Mouse (Mus musculus) stomach, embryonic 14.5 days (tissue): ENCODE data around the gene Slc16a1. TPM values are rescaled to one million over a fixed set of nuclear protein-coding genes. Genes with fewer than 3 reads are reported as not detected.

ENCODE experiments used
- ATAC-seq: fragments of 200-750 bp; cut with Nextera tagmentation; 2 replicates; pipeline ENCODE4 v1.8.0; 2017; ENCODE audit warnings: low read depth, moderate TSS enrichment; ENCODE audit not compliant: insufficient number of reproducible peaks, insufficient read depth, low FRiP score
- H3K27ac ChIP-seq: fragments of 300-500 bp; sonication (generic); 2 replicates; pipeline ENCODE4 v1.5.1; 2014; ENCODE audit warnings: mild to moderate bottlenecking, low read length, moderate library complexity, mixed read lengths
- H3K27me3 ChIP-seq: fragments of 300-500 bp; sonication (generic); 2 replicates; pipeline ENCODE4 v1.6.1; 2014; ENCODE audit warnings: low read length, control low read depth, mixed read lengths; ENCODE audit not compliant: control insufficient read depth, insufficient read depth
- H3K36me3 ChIP-seq: fragments of 300-500 bp; sonication (generic); 2 replicates; pipeline ENCODE4 v1.6.1; 2014; ENCODE audit warnings: mild to moderate bottlenecking, control low read depth, low read length, moderate library complexity, mixed read lengths; ENCODE audit not compliant: control insufficient read depth, insufficient read depth
- H3K4me1 ChIP-seq: fragments of 300-500 bp; sonication (generic); 2 replicates; pipeline ENCODE4 v1.6.1; 2014; ENCODE audit warnings: low read length, control low read depth, mixed read lengths; ENCODE audit not compliant: control insufficient read depth, insufficient read depth
- H3K4me2 ChIP-seq: fragments of 300-500 bp; sonication (generic); replicated peaks from 2 replicates; pipeline ENCODE4 v1.6.1; 2014; ENCODE audit warnings: low read depth, low read length, control low read depth
- H3K4me3 ChIP-seq: fragments of 300-500 bp; sonication (generic); 2 replicates; pipeline ENCODE4 v1.5.1; 2014; ENCODE audit warnings: low read depth, low read length, control low read depth
- H3K9ac ChIP-seq: fragments of 300-500 bp; sonication (generic); replicated peaks from 2 replicates; pipeline ENCODE4 v1.6.1; 2014; ENCODE audit warnings: low read depth, mild to moderate bottlenecking, control low read depth, low read length, moderate library complexity, mixed read lengths
- H3K9me3 ChIP-seq: fragments of 300-500 bp; sonication (generic); 2 replicates; pipeline ENCODE4 v1.6.1; 2016; ENCODE audit warnings: low read depth, low read length, control low read depth; ENCODE audit not compliant: control insufficient read depth
- WGBS: fragments of 180-500 bp; shearing (Covaris S2); extraction: QIAGEN DNeasy Blood & Tissue Kit; methylation state at CpG from one replicate; pipeline ENCODE4 v1.1.7; 2014; 5-methylcytosine and 5-hydroxymethylcytosine counted together
- polyA plus RNA-seq: library from polyadenylated mRNA; unstranded; fragments of >200 nt; fragmentation: Nextera tagmentation; extraction: Ambion mirVana; gene quantifications from 2 replicates; pipeline ENCODE4 v1.2.1, GENCODE M21; 2014

Gene Slc16a1
- polyA plus RNA-seq, 1 experiment from 2014 or later = 23.8 TPM

DNA sequence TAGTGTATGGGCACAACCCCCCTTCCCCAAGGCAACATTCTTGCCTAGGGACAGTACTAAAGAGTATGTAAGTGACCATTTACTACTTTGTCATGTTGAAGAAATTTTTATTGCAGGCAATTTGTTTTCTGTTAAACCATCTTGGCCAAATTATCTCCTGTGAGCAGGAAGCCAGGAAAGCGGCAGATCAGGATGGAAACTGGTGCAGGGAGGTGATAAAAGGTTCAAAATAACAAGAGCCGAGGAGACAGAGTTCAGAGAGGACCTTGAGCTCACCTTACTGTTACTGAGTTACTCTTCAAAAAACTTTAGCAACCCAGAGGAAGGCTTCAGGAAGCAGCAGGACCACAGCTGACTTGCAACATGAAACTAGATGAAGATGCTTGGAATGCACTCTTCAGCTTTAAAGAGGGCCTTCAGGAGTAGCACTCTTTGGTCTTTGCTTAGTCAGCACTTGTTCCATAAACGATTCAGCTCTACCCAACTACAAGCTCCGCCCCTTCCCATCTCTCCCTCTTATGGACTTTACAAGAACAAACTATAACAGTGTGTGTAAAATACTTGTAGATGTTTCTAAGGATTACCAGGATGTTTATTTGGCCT is 5.8 kb upstream of the Slc16a1 start:
- Histone ChIP-seq H3K9me3 (no peaks in the 10 kb centered on the region), H3K36me3 (no peaks in the 10 kb centered on the region), H3K27ac (no peak overlapping the region), H3K4me2 (no peak overlapping the region), H3K9ac (no peak overlapping the region), H3K4me1 (0 out of 2 replicates have a peak, but pooled peaks cover 2% of the 10 kb centered on the region), H3K27me3 (no peaks in the 10 kb centered on the region), H3K4me3 (no peak overlapping the region)
- 72% methylated on average over 4 of the region's 4 CpGs for WGBS
- no peak for ATAC-seq

DNA sequence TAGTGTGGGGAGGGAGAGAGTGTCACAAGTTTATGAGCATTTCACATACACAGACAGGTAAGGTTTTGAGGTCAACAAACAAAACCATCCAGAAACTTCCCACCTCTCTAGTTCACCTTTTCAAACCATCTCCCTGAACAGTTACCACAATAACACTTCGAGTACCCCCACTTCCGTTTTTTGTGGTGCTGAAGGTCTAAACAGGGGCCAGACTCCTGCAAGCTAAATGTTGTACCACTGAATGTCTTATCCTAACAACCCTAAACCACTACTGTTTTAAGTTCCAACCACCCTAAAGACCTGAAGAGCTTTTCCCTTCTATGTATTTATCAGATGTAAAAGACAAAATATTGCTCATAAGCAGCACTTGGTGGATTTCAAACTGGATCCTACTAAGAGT is 2.0 kb upstream of the Slc16a1 start:
- no peak for ATAC-seq
- Histone ChIP-seq H3K4me2 (no peak overlapping the region), H3K36me3 (no peaks in the 10 kb centered on the region), H3K9me3 (no peaks in the 10 kb centered on the region), H3K4me1 (0 out of 2 replicates have a peak, but pooled peaks cover 2% of the 10 kb centered on the region), H3K4me3 (no peak overlapping the region), H3K27me3 (no peaks in the 10 kb centered on the region), H3K27ac (no peak overlapping the region), H3K9ac (no peak overlapping the region)
- WGBS = 92% methylated on average over 2 of the region's 2 CpGs

DNA sequence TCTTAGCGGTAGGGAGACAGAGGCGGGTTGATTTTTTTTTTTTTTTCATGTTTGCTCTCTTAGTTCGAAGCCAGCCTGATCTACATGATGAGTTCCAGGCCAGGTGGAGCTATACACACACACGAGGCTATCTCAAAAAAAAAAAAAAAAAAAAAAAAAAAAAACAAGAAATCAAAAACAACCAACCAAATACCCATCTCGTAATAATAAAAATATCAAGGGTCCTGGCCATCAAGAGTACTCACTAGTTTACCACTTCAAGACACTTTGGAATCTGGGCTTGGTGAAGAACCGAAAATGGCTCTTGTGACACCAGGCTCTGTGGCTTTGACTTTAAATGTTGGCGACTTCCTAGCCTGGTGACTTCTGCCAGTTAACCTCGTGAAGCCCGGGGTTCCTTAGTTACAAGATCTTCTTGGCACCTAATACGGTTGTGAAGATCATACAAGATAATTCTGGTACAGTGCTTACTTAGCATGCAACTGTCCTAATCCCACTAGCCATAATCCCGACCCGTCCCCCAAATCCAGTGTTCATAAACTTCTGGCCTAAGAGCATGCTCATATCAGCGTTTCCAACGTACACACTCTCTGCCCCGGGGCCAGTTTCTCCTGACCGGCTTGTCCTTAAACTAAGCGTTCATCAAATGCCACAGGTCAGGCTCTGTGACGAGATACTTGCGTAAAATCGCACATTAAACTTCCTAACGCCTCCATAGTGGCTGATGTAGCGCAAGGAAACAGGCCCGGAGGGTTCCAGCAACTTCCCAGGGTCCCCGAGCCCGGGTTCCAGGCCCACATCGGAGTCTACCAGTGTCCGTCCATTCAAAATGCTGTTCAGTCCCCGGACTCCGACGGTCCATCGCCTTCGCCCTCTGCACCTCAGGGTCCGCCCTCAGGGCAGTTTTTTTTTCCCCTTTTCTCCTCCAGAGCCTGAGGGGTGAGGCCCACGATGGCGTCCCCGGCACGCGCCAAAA is 753 bp upstream of the Slc16a1 start:
- Histone ChIP-seq H3K9me3 (no peaks in the 10 kb centered on the region), H3K27ac (peak overlapping the region; percentile 0; the same call in 1 of the 2 replicates), H3K27me3 (no peaks in the 10 kb centered on the region), H3K4me2 (peak overlapping the region; percentile 93), H3K36me3 (no peaks in the 10 kb centered on the region), H3K4me3 (peak overlapping the region; percentile 52), H3K4me1 (0 out of 2 replicates have a peak, but pooled peaks cover 2% of the 10 kb centered on the region), H3K9ac (peak overlapping the region; percentile 51)
- no peak for ATAC-seq
- 12% methylated on average over 38 of the region's 38 CpGs for WGBS

DNA sequence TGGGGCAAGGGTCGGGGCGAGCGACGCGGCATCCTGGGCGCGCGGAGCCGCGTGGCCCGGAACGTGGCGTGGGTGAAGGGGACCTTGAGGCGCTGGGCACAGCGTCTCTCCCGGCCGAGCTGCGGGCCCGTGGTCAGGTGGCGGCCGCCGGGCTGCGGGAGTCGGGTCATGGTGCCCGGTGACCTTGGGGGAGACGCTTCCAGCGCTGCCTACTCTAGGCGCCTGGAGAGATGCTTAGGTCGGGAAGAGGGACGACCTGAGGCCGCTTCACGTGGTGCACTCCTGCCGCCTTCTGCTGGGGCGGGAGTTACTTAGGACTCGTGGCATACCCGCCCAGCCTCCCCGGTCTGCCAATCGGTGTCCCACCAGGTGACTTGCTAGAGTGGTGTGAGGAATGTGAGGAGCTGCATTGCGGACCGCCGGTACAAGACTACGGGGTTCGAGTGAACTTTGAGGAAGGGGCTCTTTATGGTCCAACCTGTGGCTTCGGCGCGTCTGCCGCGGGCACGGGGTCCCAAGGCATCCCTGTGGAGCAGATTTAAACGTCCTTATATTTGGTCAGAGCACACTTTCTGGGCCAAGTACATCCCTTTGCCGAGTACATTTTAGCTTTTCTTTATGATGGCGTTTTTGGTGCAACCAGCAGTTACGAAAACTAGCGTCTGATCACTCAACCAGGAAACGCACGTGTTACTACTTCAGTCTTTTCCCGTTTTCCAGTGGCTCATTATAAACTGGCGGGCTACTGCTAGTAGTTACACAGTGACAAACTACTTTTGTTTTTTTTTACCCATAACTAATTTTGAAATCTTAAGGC is 672 bp downstream of the Slc16a1 start:
- ATAC-seq = peak; percentile 78
- WGBS = under 1% methylated on average over 58 of the region's 58 CpGs
- no peaks in the 10 kb centered on the region for H3K9me3 ChIP-seq
- no peaks in the 10 kb centered on the region for H3K27me3 ChIP-seq
- H3K27ac ChIP-seq = no peak overlapping the region
- H3K9ac ChIP-seq = peak overlapping the region; percentile 51
- peak overlapping the region; percentile 52 for H3K4me3 ChIP-seq
- peak overlapping the region; percentile 93 for H3K4me2 ChIP-seq
- no peaks in the 10 kb centered on the region for H3K36me3 ChIP-seq
- H3K4me1 ChIP-seq = 0 out of 2 replicates have a peak, but pooled peaks cover 2% of the 10 kb centered on the region

DNA sequence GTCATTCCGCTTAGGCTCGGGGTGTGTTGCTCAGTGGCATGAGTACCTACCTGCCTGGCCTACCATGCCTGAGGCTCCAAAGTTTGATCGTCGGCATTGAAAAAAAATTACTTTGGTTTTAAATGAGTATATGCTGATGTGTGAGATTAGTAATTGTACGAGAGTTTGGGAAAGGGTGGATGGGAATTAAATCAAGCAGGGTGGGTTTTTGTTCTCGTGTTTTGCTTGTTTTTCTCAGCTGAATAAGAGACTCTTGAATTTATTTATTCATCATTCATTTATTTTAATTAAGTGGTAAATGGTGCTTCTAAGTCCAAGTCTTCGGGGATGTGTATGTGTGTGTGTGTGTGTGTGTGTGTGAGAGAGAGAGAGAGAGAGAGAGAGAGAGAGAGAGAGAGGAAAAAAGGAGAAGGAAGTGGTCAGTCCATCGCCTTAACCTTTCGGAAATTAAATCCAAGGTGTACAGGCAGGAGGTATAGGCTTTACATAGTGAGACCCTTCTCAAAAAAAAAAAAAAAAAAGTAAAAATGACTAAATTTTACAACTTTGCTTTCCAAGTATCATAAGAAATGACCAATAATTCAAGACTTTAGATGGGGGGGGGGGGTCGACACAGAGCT is 1.4 kb downstream of the Slc16a1 start:
- H3K4me2 ChIP-seq = peak overlapping the region; percentile 93
- no peaks in the 10 kb centered on the region for H3K27me3 ChIP-seq

DNA sequence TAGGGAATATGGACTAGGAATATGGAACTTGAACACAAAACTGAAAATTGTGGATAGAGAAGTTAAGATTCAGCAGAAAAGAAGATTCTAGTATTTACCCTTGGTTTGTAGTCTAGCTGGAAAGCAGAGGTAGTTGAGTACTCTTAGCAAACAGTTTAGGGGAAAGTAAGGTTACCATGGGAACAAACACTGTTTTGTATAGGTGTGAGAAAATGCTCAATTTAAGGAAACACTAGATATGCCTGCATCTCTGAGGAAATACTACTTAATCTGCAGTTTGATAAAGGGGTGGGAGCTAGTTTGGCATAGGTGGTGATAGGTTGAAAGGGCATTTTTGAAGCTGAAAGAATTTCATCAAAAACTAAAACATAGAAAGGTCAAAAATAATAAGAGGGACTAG is 2.4 kb downstream of the Slc16a1 start:
- Histone ChIP-seq H3K4me2 (no peak overlapping the region), H3K36me3 (no peaks in the 10 kb centered on the region), H3K9me3 (no peaks in the 10 kb centered on the region), H3K27ac (no peak overlapping the region), H3K4me1 (0 out of 2 replicates have a peak, but pooled peaks cover 2% of the 10 kb centered on the region), H3K4me3 (no peak overlapping the region), H3K27me3 (no peaks in the 10 kb centered on the region), H3K9ac (no peak overlapping the region)
- ATAC-seq = no peak

More for the DNA sequence above, 1.4 kb downstream of the Slc16a1 start:
- H3K27ac ChIP-seq = no peak overlapping the region
- no peak overlapping the region for H3K9ac ChIP-seq
- no peak for ATAC-seq
- no peaks in the 10 kb centered on the region for H3K36me3 ChIP-seq
- peak overlapping the region; percentile 52 for H3K4me3 ChIP-seq
- WGBS = 26% methylated on average over 10 of the region's 10 CpGs
- H3K9me3 ChIP-seq = no peaks in the 10 kb centered on the region
- H3K4me1 ChIP-seq = 0 out of 2 replicates have a peak, but pooled peaks cover 2% of the 10 kb centered on the region

DNA sequence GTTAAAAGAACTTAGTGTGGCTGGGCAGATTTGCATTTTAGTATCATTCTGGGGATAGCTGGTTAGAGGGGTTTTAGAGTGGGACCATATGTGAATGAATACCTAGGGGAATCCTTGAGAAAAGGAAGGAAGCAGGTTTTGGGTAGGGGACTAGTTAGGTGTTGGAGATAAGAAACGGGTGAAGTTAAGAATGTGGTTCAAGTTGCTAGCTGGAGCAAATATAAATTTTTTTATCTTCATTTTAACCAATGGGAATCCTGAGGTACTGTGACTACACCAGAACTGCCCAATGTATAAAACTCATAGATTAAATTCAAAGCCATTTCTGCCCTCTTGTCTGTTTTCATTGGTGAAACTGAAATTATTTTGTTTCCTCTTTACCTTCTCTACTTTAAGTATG is 2.8 kb downstream of the Slc16a1 start:
- H3K4me2 ChIP-seq = no peak overlapping the region
- H3K9ac ChIP-seq = no peak overlapping the region
- H3K27me3 ChIP-seq = no peaks in the 10 kb centered on the region
- WGBS = 69% methylated on average over 1 of the region's 1 CpGs
- H3K4me1 ChIP-seq = 0 out of 2 replicates have a peak, but pooled peaks cover 2% of the 10 kb centered on the region
- no peak for ATAC-seq
- no peaks in the 10 kb centered on the region for H3K9me3 ChIP-seq
- H3K36me3 ChIP-seq = no peaks in the 10 kb centered on the region
- H3K4me3 ChIP-seq = no peak overlapping the region
- no peak overlapping the region for H3K27ac ChIP-seq

DNA sequence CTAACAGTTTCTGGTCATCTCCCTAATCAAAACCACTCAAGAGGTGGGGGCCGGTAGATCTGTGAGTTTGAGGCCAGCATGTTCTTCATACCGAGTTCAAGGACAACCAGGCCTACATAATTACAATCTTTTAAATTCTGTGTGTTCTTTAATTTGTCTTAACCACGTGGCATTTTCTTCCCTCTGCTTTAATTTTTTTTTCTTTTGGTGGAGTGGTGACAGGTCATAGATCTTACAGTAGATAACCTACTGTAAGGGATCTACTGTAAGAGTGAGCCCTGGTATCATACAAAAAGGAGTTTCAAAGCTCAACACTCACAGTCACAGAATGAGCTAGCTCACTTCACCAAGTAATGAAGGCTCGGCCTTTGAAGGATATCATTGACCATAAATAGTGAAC is 4.6 kb downstream of the Slc16a1 start:
- H3K27me3 ChIP-seq = no peaks in the 10 kb centered on the region
- H3K27ac ChIP-seq = no peak overlapping the region
- H3K9me3 ChIP-seq = no peaks in the 10 kb centered on the region
- H3K9ac ChIP-seq = no peak overlapping the region
- 75% methylated on average over 4 of the region's 4 CpGs for WGBS
- no peaks in the 10 kb centered on the region for H3K4me1 ChIP-seq
- H3K36me3 ChIP-seq = no peaks in the 10 kb centered on the region
- H3K4me3 ChIP-seq = no peak overlapping the region
- H3K4me2 ChIP-seq = no peak overlapping the region
- ATAC-seq = no peak
